Mouse (Mus musculus) lung, adult 2 months (tissue): ENCODE results near the gene Ddah2.
A peak's percentile ranks its signal among the peaks of the same experiment; 100 is the strongest.

Experiments
- CTCF ChIP-seq: fragments of 200-500 bp; IDR thresholded peaks from 2 replicates; pipeline ENCODE4 v1.5.1; 2011; ENCODE audit warnings: mild to moderate bottlenecking, low read length, control low read depth; ENCODE audit not compliant: insufficient read depth
- POLR2A ChIP-seq: fragments of 200-500 bp; IDR thresholded peaks from 2 replicates; pipeline ENCODE4 v1.6.1; 2011; ENCODE audit warnings: low read depth, mild to moderate bottlenecking, control low read depth, low read length, borderline replicate concordance; ENCODE audit errors: extremely low read depth

GRCm38 (mm10) chr17:35070556-35071229 is 11.9 kb downstream of the Ddah2 start:
- no peak for TF ChIP-seq POLR2A
- peak; percentile 21; the same call in 1 of the 2 replicates for TF ChIP-seq CTCF
